Mouse (Mus musculus) c-Kit-positive CD71-negative TER-119-negative erythroid progenitor cells, embryonic 14.5 days (primary cell): ENCODE data around the gene Gm13030.
"Not testable (repeated sequence)": the region's sequence is repeated elsewhere in the genome, so short reads cannot be mapped to it uniquely, and the experiment has no call there.

Source experiments
- DNase-seq: peaks from one replicate; pipeline ENCODE4 v3.0.0-alpha.2; 2013; ENCODE audit warnings: low read depth

Gm13030 gene

DNA sequence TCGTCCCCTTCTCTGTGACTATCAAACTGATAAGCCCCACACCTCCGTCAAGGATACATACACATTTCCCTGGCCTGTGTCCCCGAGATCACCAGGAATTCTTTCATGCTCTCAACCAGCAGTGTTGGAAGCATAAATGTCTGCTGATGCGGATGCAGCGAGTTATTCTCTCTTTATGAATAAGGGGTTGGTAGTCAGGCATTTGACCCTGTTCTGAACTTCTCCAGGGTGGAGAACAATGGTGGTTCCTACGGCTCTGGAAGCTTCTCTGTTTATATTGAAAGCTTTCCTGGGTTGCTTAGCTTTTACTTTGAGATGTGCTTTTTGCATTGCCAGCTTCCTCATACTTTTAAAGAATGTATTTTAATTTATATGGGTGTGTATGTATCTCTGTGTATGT lies at the start of gene Gm13030:
Gene Gm13030, minus strand, starts transcription at position 101 of the 400 bp plus-strand sequence.
- DNase-seq = no peak

DNA sequence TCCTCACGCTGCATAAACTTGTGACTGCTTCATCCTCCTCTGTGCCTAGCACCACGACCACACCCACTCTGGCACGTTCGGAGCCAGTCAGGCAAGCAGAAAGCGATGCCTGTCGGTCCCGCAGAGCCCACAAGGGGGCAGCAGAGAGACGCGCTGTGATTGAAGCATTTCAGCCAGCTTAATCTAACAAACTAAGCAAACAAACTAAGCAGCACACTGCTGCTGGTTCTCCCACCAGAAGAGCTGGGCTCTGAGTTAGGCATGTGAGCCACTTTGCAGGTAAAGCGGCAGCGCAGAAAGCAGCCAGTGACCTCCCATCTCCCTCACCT lies 48.3 kb upstream of the Gm13030 start:
- DNase-seq = peak; percentile 82

DNA sequence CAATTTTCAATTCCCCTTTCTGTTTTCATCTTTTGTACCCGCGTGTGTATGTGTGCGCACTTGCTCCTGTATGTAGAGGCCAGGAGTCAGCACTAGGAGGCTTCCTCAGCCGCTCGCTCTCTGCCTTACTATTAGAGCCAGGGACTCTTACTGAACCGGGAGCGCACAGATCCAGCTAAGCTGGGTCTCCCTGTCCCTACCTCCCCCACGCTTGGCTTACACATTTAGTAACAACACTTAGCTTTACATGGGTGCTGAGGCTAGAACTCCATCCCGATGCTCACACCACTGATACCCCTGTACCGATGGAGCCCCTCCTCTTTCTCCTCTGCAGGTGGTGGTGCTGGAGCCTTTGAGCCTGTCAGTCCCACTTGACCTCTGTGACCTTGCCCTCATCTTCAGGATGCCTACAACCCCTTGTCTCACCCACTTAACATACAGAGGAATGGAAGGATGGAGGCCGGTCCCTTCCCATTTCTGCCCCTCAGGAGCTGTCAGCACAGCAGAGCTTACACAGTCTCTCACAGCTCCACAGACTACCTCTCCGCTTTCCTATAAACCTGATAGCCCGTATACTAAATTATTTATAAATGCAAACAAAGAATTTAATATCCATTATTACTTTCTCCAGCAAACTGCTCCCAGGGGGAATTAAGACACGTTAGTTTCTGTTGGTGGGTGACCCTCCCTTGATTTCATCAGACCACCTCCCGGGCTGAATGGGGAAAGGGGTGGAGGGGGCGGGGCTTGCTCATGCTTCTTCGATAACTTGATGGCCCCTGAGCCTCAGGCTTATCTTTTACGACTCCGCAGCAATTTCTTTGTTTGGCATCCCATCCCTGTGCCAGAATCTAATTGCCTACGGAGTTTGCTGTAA lies 47.7 kb upstream of the Gm13030 start:
- no peak for DNase-seq

DNA sequence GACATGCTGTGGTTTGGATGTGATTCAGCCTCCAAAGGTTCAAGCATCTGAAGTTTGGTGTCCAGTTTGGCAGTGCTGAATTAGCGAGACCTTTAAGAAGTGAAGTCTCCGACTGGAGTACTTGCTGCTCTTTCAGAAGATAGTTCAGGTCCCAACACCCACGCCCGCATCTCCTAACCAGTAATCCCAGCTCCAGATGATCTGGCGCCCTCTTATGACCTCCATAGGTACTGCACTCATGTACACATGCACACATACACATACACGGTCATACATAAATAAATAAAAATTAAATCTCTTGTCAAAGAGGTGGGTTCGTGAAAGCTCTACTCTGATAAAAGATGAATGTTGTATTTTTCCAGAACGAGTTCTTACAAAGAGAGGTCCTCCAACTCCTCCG lies 43.5 kb upstream of the Gm13030 start:
- DNase-seq = no peak

DNA sequence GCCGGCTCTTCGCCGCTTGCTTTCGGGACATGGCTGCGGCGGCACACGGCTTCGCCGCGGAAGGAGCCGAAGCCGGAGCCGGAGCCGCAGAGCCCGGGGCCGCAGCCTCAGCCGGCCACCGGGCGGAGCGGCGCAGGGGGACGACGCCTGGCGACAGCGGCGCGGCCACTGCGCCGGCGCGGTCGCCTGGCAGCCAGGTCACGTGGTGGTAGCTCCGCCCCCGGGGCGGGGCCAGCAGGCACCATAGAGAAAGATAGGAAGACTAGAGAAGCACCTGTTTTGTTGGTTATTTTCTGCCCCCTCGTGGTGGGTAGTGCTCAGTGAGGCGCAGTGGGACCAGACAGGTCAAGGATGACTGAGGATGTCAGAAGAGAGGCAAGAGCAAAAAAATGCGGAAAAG lies 40.0 kb upstream of the Gm13030 start, which contains the start of gene Otud3:
Gene Otud3, minus strand, starts transcription at position 149 of the 400 bp plus-strand sequence.
- DNase-seq = peak; percentile 92

DNA sequence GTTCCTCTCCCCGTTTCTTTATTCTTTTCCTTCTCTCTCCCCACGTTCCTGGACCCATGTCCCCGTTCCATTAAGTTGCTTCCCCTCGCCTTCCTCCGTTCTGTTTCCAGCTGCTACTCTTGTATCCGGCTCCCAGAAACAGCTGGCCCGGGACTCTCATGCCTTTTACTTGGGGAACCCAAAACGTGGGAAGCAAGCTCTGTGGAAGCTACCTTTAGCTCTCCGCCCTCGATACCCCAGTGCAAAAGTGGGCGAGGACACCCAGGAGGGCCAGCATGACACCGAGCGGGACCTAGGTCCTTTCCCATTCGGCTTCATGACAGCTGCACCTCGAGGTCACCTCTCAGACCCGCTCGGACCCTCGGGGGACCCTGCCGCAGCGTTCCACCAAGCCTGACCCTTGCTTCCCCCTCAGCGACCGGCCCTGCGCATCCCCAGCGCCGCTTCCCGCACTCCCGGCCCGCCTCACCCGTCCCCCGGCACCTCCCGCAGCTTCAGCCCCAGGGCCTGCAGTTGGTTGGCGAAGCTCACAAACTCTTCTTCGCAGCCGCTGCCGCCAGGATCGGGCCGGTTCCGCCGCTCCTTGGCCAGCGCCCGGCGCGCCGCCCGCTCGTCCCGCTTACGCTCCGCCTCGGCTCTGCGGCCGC lies 39.5 kb upstream of the Gm13030 start:
- no peak for DNase-seq

DNA sequence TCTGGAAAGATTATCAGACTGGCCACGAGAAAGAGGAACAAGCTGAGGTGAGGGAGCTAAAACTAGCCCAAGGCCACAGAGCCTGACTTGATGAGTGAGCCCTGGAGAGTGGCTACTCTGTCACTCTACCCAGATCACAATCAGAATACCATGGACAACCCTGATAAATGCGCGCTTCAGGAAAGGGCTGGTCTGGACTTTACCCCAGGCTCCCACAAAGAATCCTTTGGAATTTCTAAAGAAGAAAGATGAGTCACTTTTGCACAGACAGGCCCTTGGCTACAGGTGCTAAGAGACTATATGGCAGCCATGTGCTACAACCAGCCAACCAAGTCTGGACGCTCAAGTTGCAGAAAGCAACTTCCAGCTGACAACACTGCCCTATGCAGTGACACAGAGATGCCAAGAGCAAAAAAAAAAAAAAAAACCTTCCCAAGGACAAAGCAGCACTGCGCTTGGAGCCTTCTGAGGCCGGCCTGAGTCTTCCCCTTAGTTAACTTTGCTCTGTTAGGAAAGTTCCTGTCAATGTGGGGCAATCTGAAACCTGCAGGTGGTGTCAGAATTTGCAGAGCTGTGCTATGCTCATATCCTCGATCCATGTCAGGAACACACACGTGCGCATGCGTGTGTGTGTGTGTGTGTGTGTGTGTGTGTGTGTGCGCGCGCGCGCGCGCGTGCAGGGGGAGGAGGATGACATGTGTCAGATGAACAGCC lies 32.0 kb upstream of the Gm13030 start:
- no peak for DNase-seq

DNA sequence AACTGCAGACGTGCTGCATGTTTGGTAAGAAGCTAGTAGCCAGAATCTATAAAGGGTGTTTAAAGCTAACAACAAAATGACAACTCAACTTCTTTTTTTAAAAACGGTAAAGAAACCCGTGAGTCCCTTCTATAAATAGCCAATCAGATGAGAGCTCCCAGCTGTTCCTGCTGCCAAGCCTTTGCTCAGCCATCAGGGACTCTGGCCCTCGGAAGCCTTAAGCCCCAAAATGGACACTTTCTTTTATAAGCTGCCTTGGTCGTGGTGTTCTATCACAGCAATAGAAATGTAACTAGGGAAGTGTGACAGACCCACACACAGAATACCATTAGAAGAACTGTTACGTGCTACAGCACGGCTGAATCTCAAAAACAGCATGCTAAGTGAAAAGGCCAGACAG lies 25.6 kb upstream of the Gm13030 start:
- DNase-seq = no peak

DNA sequence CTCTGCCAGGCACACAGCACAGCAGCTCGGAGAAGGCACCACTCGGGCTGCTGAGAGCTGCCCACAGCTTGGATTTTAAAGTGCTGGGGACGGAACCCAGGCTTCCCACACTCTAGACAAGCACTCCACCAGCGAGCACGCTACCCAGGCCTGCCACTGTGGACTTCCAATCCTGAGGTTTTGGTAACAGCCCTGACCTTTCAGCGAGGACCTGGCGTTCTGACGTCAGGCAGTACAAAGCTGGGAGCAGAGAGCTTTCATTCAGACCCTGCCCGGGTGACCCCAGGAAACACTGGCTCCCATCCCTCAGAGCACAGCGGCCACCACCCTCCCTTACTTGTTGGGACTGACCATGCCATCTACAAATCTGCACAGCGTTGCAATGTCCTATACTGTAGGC lies 20.0 kb upstream of the Gm13030 start:
- DNase-seq = not testable (repeated sequence)

DNA sequence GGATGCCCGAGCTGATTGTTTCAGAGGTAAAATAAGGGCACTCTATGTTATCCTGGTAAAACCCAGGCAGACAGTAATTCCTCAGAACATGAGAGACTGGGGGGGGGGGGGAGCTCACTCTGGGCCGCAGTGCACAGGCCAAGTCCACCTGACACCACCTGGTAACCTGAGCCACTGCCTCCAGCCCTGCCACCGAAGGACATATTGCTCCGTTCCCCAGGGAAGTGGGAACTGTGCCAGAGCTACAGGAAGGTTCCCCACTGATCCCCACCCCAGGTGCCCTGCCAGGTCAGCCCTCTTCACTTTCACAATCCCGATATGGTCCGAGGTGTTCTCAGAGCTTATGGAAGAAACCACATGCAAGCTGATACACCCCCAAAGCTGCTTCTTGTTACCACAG lies 18.9 kb upstream of the Gm13030 start:
- no peak for DNase-seq

DNA sequence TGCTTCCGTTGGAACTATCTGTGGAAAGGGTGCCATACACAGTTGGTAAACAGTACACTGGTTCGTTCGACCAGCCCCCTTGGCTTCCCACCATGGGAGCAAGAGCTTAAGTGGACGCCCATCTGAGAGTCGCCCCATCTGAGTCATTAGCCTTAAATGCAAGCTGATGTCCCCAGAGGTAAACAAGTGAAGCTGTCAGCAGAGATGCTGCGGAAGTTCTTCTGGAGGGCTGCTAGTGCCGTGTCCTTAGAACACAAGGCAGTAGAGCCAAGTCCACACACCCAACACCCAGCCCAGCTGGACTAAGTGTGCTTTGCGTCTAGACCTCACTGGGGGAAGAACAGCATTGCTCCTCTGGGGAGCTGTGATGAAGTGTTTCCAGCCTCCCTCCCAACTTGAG lies 15.9 kb upstream of the Gm13030 start:
- DNase-seq = no peak

DNA sequence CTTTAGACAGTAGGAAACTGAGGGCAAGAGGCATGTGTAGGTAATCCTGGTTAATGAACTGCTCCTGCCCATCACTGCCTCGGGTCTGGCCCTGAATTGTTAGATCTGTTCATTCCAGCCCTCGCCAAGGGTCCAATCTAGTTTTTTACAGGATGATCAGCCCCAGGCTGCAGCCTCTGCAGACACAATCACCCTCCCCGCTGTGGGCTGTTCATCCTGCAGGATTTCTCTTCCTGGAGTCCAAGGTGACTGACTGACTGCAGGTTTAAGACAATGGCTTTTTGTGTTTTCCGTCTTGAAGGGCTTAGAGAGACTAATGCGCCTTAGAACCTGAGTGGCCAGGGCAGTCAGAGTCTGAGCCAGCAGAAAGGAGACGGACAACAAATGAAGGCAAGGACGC lies 15.4 kb upstream of the Gm13030 start:
- DNase-seq = no peak

DNA sequence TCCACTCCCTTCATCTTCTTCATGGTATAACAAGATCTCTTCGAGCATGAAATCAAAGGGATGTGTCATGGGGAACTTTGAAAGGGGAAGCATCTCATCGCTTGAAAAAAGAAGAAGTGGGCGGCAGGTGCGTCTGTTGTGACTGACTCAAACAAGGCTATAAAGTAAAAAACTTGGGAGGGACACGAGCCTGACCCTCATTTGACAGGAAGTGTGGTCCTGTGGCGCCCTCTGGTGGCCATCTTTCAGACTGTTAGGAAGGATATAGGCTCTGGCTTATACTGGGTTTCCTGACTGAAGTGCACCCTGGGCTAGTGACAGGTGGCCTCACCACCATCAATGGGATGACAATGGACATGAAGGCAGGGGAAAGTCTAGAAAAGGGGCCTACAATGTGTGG lies 10.5 kb upstream of the Gm13030 start:
- DNase-seq = peak; percentile 84

DNA sequence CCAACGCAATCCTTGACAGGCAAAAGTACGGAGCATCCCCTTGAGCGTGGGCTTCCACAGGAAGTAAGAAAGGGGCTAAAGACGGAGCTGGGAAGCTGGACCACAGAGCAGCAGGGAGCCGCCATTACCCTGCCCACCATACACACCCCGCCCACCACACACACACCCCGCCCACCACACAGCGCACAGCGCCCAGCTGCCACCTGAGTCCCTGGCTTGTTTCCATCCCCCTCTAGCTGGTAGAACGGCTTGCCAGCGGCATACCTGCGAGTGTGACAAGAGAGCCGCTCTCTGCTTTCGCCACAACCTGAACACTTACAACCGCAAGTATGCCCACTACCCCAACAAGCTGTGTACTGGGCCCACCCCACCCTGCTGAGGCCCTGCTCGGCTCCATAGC lies 8.4 kb upstream of the Gm13030 start:
- no peak for DNase-seq

DNA sequence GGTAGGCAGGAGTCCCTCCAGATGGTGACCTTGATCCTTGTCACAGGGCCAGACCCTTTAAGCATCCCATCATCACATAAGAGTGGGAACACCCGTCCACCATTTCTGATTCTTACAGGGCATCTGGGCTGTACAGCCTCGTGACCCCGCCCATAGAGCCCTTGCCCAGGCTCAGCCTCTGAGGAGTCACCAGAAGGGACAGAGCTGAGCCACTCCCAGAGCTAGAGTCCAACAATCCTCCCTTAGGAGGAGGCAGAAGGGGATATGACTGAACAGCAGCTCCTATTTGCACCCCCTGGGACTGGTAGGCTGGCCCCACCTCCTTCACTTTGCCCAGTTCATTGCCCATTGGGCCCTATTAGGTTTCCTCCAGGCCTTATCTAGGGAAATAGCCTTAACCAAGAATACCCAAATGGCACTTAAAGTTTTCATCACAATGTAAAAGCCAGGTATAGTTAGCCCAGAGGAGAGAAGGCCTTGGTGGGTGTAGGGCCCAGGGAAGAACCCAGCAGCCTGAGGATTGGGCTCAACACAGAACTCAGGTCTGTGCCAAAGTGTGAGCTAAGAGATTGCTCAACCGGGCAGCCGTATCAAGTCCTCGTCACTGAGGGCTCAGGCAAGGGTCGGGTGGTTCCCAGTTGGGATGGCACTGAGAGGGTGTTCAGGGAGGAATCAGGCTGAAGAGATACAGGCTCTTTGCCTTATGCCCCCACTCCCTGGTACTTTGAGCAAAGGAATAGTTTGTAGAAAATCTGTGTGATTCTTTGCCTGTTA lies 7.2 kb upstream of the Gm13030 start:
- no peak for DNase-seq

DNA sequence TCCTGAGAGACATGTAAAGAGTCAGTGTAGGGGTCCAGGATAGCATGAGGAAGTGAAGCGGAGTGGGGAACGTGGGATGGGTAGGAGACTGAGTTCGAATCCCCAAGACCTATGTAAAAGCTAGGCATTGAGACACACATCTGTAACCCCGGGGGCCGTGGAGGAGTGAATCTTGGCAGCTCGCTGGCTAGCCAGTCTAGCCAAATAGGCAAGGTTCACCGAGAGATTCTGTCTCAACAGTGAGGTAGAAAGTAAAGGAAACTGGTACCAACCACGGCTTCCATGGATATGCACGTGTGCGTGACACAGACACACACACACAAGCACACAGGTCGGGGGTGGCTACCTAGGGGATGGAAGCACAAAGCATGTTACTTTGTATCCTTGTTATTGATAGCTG lies 6.0 kb upstream of the Gm13030 start:
- no peak for DNase-seq

DNA sequence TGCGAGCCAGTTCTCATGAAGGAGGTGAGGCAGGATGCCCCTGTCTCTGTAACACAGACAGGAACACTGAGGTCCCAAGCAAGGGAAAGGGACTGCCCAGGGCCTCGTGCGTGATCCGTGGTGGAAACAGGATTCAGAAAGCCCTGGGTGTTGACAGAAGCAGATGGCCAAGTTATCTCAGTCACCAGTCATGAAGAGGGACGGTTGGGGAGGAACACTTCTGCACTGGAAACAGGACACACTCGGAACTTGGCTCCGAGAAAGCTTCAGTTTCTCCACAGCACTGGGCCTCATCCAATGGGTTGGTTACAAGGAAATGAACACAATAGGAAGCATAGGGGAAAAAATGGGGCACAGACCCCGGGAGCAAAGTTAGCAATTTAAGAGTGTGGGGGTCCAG lies 5.0 kb upstream of the Gm13030 start:
- no peak for DNase-seq

DNA sequence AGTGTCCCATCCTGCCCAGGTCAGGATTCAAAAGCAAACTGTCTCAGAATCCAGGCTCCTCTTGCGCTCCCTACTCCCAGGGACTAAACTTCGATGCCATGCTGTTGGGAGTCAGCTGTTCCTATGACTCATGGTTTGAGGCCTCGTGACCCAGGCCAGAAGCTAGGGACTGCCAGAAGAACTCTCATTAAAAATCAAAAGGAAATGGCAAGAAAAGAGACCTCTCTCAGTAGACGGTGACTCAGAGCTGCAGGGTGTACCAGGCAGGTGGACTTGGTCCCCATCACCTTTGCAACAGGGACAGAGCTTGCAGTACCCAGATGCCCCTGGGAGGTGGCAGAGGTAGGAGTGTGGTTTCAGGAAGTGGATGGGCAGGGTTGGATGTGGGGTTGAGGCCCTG lies 4.0 kb upstream of the Gm13030 start, which contains the start of gene Pla2g2e:
Gene Pla2g2e, plus strand, starts transcription at position 212 of the 400 bp plus-strand sequence.
- DNase-seq = no peak

DNA sequence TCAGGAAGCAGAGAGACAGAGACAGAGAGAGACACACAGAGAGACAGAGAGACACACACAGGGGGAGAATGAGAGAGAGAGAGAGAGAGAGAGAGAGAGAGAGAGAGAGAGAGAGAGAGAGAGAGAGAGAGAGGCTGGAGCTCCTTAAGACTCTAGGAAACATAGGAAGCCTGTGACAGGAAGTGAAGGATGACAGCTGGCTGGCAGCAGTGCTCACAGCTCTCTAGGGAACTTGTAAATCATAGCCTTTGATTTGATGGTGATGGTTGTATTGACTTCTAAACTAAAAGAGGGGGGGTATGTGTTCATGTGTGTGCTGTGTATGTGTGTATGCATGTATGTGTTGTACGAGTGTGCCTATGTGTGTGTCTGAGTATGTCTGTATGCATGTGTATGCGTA lies 2.2 kb upstream of the Gm13030 start:
- no peak for DNase-seq

DNA sequence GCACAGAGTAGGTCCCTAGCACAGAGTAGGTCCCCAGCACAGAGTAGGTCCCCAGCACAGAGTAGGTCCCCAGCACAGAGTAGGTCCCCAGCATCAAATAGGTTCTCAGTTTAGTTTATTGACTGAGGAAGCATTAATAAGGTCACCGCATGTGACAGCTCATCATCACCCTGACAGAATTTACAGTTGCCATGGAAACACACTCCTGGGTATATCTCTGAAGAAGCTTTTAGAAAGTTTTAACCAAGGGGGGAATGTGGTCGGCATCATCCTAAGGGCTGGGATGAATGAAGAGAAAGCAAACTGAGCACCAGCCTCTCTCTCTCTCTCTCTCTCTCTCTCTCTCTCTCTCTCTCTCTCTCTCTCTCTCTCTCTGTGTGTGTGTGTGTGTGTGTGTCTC lies 1.5 kb upstream of the Gm13030 start:
- not testable (repeated sequence) for DNase-seq

DNA sequence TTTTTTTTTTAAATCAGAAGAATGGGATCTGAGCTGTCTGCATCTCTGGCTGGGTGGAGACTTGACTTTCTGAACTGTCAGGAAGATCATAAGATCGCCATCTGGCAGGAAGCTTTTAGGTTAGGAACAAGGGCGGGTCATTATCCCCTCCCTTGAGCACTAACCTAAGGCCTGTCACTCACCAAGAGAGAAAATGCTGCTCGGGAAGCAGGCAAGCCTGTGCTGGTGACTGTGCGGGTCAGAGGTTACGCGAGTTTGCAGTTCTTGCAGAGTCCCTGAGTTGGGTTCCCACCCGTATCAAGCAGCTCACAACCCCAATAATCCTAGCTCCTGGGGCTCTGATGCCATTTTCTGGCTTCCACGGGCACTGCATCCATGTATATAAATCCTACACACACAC lies 5.1 kb downstream of the Gm13030 start:
- DNase-seq = no peak

DNA sequence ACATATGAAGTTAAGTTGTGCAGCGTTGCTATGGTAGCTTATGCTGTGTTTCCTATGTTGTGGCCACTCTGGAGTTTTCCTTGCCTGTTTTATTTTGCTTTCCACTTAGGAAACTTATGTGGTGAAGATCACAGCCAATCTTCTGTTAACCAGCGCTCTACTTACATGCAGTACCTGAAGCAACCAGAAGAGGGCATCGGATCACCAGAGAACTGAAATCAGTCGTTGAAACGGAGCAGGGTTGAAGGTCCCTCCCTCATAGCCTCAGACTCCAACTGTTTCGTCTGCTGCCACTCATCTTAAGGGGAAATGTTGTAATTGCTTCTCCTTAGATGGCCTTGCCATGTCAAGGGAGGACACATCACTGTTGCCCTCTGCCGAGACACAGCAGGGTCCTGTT lies 7.4 kb downstream of the Gm13030 start:
- DNase-seq = peak; percentile 53
